Mouse (Mus musculus): ENCODE measurements around the gene Pllp.

GRCm38 (mm10) chr8:94739829-94740228, 43.8 kb upstream of the Pllp start:
- TF ChIP-seq CTCF (IDR thresholded peaks at IDR 0.05; ENCODE audit: borderline replicate concordance, extremely low read depth, insufficient read depth, insufficient read length) = no peak
- TF ChIP-seq POLR2A (IDR thresholded peaks at IDR 0.05; ENCODE audit: borderline replicate concordance, extremely low read depth, insufficient read depth, insufficient read length, poor library complexity, severe bottlenecking) = no peak

Data from brain, embryonic 14.5 days (tissue).